Mouse (Mus musculus) gonadal fat pad, adult 2 months (tissue): Measurements from ENCODE around the gene Tnfrsf11a. TPM values are rescaled to one million over a fixed set of nuclear protein-coding genes. Genes with fewer than 3 reads are reported as not detected.
A peak's percentile ranks its signal among the peaks of the same experiment; 100 is the strongest.

Experiments used
- DNase-seq: peaks from one replicate; pipeline ENCODE4 v3.0.0-alpha.2; 2012; ENCODE audit warnings: low read depth
- polyA plus RNA-seq: library from polyadenylated mRNA; depleted of rRNA; stranded (reverse); fragments of >200 nt; gene quantifications from 2 replicates; pipeline ENCODE4 v1.2.3, GENCODE M21; 2012

Gene Tnfrsf11a
- polyA plus RNA-seq, 1 experiment: 2.6 TPM

DNA sequence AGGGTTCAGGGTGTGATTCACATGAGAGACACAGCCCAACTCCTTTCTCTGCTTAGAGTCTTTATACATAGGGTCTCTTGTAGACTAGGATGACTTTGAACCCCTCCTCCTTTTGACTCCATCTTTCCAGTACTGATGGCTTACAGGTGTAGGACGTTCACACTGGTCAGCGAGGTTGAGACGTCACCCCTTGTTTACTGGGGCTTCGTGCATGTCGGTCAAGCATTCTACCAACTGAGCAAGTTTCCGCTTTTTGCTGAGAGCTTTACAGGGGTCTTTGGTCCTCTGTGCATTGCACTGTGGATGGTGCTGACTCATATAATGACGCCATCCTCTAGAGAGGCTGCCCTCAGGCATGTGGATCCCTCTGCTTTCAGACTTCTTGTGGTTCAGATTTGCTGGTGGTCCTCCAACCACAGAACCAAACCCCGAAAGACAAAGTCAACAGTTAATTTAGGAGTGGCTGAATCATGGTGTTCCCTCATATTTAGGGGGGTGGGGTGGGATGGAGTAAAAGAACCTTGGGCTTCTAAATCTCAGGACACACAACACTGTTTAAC is 47.3 kb downstream of the Tnfrsf11a start:
- no peak for DNase-seq

DNA sequence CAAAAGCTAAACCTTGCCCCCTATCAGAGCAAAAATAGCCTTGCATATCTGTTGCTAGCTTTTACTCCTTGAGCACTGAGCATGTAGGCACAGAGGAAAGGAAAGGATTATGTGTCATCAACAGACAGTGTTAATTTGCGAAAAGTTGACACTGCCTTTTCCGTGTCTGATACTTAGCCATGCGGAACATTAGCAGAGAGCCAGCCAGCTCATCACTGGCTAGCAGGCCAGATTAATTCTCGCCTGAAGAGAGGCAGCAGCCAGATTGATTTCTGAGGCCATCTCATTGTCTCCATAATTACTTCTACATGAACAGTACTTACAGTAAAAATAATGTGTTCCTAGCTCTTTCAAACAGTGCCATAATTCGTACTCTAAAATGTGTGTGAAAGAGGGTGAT is 48.7 kb downstream of the Tnfrsf11a start:
- DNase-seq: no peak

DNA sequence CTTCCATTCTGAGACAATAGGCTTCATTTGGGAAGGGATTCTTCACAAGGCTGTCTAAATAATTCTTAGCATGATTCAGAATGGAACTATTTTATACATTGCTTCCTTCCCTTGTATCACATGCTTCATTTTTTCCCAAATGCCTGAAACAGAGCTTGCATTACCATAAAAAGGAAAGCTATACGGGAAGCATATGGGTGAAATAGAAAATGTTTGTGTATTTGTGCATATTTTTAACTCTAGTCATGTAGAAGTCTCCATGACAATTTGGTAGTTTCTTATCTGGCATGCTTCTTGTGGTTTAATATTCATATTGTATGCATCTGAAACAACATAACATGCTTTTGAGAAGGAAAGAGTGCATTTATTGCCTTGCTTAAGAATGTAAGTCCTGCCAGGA is 52.3 kb downstream of the Tnfrsf11a start:
- no peak for DNase-seq

DNA sequence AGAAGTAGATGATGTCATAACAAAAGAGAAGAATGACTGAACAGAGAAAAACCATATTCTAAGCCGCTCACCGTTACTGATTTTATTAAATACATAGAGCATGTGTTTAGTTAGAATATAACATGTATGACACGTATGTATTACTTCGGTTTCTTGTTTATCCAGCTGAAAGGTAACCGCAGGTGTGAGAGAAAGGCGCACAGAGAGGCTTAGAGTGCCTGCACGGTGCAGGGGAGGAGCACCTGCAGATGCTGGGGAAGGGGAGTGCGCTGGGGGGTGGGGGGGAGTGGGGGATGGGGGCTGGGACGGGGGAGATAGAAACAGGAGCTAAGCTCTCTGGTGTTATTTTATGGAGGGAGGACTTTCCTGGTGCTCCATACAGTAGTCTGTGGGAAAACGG is 62.4 kb downstream of the Tnfrsf11a start:
- no peak for DNase-seq

DNA sequence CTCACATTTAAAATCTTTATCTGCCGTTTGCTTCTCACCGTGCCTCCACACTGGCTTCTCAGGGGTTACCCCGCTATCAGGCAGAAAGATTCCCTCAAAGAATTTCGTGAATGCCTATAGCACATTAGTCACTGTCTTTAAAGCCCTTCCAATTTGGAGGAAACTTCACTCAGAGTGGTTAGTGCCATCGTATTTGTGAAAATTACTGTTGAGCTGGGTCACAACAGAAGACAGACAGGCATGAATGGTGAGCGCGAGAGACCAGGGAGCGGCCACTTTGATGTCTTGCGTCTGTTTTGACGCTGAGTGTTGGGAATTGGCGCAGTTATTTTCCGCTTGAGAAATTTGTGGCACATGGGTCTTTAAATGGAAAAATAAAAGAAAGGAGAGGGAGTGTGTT is 62.9 kb downstream of the Tnfrsf11a start:
- DNase-seq: no peak

DNA sequence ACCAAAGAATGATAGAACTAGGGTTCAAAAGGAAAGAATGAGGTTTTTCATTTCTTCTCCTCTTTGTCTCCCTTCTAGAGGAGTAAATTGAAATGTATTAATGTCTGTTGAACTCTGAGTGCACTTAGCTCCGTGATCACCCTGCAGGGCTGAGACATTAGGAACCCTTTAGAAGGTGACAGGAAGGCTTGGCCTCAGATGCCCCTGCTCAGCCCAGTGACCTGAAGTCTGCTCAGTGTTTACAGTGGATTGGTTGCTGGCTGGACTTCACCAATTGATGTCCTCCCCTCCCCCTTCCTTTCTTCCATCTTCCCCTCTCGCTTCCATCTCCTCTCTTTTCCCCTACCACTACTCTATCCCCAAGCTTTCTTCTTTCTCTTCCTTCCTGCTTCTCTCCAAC is 63.3 kb downstream of the Tnfrsf11a start:
- DNase-seq: no peak

DNA sequence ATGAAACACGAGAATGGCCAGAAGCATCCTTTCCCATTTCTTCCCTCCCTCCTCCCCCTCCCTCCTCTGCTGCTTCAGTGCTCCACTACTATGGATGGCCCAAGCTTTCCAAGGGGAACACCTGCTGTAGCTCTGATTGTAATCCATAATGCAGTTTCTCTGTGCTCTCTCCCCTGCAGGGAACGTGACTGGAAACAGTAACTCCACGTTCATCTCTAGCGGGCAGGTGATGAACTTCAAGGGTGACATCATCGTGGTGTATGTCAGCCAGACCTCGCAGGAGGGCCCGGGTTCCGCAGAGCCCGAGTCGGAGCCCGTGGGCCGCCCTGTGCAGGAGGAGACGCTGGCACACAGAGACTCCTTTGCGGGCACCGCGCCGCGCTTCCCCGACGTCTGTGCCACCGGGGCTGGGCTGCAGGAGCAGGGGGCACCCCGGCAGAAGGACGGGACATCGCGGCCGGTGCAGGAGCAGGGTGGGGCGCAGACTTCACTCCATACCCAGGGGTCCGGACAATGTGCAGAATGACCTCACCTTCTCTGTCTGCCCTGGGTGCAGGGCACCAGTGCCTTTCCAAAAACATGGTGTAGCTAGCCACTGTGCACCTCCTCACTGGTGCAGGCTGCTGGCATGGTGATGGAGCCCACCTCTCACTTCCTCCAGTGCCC is 64.0 kb downstream of the Tnfrsf11a start:
- DNase-seq: no peak

DNA sequence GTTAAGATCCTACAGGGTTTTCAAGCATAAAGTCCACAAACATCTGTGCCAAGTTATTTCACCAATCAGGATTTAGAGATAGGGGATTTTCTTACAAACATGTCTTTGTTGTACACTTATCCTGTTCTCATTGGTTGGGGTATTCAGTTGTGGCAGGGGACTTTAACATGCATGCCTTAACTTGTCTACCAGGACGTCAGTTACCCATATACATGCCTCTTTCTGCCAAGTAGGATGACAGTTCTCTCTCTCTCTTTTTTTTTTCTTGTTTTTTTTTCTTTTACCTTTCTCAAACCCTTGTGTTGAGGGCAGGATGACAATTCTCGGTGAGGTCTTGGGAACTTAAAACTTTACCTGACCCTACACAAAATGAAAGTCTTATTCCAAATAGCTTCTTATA is 65.9 kb downstream of the Tnfrsf11a start:
- no peak for DNase-seq

DNA sequence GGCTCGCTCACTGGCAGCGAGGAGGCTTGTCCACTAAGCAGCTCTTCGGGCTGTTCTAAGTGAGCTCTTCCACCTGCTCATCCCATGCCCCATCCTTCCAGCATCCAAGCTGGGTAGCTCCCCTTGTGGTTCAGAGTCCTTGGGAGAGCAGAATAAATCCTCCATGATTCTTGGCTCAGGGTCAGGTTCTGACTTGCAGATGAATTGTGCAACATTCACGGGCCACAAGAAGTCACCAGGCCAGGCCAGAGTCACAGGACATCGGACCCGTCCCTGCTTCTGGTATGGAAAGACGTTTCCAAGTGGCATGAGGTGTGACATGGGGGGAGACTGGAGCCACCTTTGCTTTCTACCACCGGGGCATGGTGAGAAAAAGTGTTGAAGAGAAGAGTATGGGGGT is 68.3 kb downstream of the Tnfrsf11a start:
- DNase-seq: peak; percentile 19

DNA sequence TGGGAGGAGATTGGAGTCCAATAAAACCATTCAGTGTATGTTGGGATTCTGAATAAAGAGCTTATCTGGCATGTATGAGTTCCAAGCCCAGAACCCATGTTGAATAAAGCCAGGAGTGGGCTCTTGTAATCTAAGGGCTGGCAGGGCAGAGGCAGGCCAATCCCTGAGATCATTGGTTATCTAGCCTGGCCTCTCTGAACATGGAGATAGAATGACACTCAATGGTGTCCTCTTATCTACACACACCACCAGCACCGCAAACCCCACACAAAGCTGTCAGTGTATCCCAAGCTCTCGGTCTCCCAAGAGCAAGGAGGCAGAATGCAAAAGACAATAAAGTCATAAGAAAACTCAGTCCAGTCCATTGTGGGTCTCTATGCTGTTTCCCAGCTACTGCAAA is 70.8 kb downstream of the Tnfrsf11a start:
- DNase-seq: no peak

DNA sequence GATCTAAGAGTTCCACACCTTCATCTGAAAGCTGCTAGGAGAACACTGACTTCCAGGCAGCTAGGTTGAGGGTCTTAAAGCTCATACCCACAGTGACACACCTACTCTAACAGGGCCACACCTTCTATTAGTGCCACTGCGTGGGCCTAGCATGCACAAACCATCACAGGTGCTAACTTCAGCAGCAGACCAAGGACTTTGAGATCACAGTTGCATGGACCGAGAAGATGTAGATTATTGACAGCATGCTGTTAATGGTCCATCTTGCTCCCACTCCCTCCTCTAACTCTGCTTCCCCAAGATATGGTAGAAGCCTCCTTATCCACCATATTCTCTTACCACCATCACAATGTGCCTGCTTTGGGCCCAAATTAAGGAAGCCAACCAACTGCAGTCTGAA is 79.2 kb downstream of the Tnfrsf11a start:
- DNase-seq: no peak

DNA sequence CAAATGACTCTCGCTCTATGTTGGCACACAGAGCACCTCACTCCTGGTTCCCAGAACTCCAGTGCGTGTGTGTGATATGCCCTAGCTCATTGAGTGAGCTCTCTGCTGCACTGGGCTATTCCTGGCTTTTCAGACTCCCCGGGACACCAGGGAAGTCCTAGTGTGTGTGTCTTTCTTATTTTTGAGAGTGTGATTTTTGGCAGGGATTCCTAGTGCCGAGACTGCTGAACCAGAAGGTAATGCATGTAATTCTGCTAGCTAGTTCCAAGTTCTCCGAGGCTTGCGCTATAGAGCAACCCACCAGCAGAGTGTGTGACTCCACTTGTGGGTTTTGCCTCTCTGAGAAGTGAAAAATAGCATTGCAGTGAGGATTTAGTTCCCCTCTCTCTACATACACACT is 96.1 kb downstream of the Tnfrsf11a start:
- DNase-seq: no peak

DNA sequence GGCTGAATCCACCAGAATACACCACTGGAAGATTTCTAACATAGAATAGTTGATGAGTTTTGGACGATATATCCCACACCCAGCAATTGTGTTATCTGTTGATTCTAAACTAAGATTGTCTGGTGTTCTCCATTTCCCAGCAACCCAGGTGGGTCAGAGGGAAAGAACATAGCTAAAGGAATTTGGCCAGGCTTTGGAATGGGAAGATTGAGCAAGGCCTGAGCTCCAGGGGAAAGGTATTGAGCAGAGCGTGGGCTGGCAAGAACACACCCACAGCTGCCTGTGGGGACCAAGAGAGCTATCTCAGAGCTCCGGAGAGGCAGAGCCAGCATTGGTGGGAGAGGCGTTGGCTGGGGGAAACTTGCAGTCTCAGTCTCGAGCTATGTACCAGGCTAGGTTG is 97.3 kb downstream of the Tnfrsf11a start:
- no peak for DNase-seq

DNA sequence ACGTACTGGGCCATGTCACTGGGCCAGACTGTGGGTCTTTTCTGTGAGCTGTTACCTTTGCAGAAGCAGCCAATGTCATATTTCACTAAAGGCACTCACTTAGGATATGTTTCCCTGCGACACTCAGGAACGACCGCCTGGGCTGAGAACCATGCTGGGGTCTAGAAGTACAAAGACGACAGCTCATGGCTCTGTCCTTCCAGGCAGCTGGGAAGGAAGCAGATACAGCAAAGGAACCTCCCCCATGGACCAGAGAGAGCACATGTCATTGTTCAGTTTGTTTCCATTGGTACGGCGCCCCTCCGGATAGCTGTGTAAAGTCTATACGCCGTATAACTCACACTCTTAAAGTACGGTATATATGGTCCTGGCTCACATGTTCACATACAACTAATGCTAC is 97.9 kb downstream of the Tnfrsf11a start:
- DNase-seq: no peak

DNA sequence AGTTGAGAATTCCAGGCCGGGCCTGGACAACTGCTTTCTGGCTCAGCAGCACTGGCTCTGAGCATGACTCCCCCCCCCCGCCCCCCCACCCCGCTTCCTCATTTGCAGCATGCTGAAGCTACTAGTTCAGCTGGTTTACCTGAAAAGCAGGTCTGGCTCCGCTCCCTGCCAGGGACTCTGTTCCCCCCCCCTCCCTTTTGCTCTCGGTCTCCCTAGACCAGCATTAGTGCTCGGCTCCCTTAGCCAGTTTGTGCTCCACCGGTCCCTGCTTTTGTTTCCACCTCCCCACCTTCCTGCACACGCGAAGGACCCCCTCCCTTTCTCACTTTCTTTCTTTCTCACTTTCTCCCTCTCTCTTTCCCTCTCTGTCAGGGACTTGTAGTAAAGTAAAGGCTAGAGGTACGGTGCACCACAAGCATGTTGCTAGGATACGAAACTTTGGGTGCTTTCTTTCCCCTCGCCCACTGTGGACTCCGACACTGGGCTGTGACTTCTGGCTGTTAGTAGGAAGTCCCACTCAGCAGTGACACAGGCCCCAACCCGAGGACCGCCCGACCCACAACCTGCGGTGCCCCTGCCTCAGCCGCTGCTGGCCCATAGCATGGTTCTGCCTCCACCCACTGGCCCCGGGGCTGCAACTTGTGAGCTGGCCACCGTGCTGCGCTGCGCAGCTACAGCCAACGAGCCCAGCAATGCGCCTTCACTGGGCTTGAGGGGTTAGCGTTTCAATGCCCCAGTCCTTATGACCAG is 100.2 kb downstream of the Tnfrsf11a start:
- DNase-seq: no peak

DNA sequence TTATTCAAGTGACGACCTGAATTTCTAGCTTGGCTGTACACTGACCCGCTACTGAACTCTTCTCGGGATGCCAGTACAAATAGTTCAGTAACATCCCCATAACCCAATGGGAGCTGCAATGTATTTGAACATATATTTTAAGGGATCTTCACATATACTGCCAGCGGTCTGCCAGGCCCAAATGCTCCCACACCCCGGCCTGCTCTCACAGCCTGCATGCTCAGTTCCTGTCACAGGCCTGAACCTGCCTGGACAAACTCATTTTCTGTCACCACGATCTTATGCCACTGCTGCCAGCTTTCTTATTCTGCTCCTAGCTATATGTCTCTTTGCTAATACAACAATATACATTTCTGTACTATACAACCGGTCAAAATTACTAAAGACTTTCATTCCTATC is 100.9 kb downstream of the Tnfrsf11a start:
- no peak for DNase-seq

DNA sequence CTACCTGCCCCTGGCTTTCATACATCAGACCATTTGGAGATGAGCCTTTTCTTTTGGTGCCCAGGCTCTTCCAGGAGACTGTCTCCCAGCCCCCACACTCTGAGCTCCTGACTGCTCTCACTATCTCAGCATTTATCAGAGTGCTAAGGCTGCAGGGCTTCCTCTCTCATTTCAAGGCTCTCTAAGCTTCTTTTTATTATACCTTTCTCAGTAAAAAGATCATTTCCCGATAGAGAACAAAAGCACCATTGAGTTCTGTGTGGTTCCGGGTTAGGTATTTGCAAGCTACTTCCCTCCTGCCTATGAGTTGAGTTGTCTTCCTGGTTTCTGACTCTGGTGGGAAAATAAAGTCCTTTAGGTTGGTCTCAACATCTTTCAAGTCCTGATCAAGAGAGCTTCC is 103.0 kb downstream of the Tnfrsf11a start:
- no peak for DNase-seq

DNA sequence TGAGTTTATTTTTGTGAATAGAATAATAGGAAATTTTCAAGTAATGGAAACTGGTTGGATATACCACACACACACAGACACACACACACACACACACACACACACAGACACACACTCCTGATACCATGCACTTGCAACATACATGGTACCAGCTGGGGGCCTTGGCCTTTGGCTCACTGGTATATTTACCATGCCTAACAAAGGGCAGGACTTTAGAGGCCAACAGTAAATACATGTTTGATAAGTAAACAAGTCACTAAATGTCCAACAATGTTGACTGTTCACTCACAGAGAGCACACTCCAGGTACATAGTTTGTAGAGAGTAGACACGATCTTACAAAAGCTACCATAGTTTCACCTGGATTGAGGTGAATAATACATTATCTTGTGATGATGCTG is 104.6 kb downstream of the Tnfrsf11a start:
- DNase-seq: no peak

DNA sequence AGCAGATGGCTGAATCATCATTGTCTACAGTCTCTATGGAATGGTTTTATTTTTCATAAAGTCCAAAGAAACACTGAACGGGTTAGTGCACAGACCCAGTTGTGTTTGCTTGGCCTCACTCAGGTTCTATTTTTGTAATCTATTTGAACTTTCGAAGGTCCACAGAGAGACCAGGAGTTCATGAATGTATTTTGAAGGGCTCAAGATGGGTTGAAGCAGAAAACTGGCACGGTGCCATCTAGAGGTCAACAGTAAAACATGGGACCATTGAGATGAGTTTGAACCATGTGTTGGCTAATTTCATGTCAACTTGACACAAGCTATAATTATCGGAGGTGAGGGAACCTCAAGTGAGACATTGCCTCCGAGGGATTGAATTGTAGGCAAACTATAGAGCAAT is 105.1 kb downstream of the Tnfrsf11a start:
- DNase-seq: no peak

DNA sequence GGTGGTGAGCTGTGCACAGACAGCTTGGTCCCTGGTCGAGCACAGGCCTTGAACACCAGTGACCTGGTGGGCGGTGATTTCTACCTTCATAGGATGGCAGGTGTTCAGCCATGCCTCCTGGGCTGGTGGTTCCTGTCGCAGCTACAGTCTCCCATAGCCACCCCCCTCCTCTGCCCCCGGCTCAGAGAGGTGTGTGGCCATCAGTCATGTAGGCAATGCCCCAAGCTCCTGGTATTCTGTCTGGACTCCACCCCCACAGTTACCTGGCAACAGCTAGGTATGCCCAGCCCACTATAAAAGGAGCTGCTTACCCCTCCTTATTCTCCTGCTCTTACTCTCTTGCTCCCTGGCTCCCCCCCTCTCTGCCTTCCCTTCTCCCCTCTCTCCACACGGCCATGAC is 105.8 kb downstream of the Tnfrsf11a start:
- no peak for DNase-seq

DNA sequence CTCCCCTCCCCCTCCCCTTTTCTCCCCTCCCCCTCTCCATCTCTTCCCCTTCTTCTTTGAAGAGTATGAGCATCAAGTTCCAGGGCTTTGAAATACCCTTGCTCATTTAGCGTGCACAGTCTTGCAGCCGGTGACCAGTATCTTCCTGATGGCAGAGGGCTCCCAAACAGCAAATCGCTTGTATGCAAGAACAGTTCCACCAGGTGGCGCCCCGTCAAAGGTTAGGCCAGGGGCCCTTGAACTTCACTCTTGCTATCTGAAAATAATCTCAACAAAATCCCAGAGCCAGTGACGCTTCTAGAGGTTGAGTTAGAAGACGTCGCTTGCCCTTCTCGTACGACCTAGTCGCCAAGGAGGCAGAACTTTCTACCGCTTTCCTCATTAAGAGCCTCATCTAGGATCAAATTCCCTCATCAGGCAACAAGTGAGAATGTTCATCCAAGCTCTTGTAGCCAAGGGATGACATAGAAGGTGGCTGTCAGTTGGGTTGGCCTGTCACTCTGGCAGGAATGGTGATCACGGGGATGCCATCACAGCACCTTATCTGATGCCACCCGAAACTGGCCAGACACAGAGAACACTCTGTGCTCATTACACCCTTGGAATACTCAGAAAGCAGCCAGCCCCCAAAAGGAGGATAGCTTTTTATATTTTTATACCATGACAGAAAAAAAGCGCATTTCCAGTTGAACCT is 110.7 kb downstream of the Tnfrsf11a start:
- no peak for DNase-seq

DNA sequence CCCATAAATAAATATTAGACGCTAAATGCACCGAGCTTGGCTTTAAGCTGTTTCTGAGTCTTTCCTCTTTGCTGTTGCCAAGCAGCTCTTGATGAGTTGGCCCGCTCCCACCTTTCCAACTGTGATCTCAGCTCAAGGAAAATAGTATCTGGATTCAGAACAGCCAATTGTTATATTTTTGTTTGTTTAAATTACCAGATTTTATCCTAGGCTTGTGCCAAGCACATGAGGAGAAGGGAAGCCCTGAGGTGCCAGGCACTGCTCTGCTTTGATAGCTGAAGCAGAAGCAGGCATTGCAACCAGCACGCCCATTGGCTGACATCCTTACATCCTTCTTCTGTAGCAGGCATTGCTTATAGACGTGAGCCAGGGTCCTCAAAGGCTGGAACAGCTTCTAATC is 114.5 kb downstream of the Tnfrsf11a start:
- no peak for DNase-seq
